Mouse (Mus musculus): ENCODE data around the gene Ptprm.

GRCm38 (mm10) chr17:67186879-67187278, 167.4 kb downstream of the Ptprm start:
- no peak for TF ChIP-seq CTCF (IDR thresholded peaks at IDR 0.05 in 2 of 3, conservative IDR thresholded peaks at IDR 0.05 in 1 of 3; ENCODE audit: control insufficient read depth in 1 of 3, insufficient read depth in 1 of 3, low read depth in 2 of 3, low read length in 3 of 3, poor library complexity in 1 of 3, severe bottlenecking in 1 of 3)
- TF ChIP-seq KAT2A (conservative IDR thresholded peaks at IDR 0.05; ENCODE audit: low read depth, low read length): no peak
- no peak for TF ChIP-seq GATA1 (IDR thresholded peaks at IDR 0.05; ENCODE audit: low read depth, low read length)
- no peak for TF ChIP-seq ZC3H11A (IDR thresholded peaks at IDR 0.05; ENCODE audit: low read depth, low read length)
- no peak for TF ChIP-seq MEF2A (IDR thresholded peaks at IDR 0.05; ENCODE audit: extremely low read depth, insufficient replicate concordance, low read depth, low read length, poor library complexity, severe bottlenecking)
- no peak for TF ChIP-seq JUND (IDR thresholded peaks at IDR 0.05; ENCODE audit: low read depth, low read length)
- TF ChIP-seq CHD2 (IDR thresholded peaks at IDR 0.05; ENCODE audit: low read length): no peak
- TF ChIP-seq MAZ (IDR thresholded peaks at IDR 0.05; ENCODE audit: low read depth, low read length): no peak
- TF ChIP-seq TCF12 (IDR thresholded peaks at IDR 0.05; ENCODE audit: low read depth, low read length): no peak
- no peak for TF ChIP-seq CHD1 (IDR thresholded peaks at IDR 0.05; ENCODE audit: low read depth, low read length)
